Mouse (Mus musculus) regulatory T cell (primary cell): Measurements from ENCODE around the gene Mlst8.

Experiments used
- in situ Hi-C: fragments of 300-600 bp; cut with MboI, MseI; formaldehyde crosslinking; loops from one replicate; pipeline ENCODE4 v1.15.1; 2025; ENCODE audit warnings: high pct_unique_total_duplicates

Mlst8 gene

DNA sequence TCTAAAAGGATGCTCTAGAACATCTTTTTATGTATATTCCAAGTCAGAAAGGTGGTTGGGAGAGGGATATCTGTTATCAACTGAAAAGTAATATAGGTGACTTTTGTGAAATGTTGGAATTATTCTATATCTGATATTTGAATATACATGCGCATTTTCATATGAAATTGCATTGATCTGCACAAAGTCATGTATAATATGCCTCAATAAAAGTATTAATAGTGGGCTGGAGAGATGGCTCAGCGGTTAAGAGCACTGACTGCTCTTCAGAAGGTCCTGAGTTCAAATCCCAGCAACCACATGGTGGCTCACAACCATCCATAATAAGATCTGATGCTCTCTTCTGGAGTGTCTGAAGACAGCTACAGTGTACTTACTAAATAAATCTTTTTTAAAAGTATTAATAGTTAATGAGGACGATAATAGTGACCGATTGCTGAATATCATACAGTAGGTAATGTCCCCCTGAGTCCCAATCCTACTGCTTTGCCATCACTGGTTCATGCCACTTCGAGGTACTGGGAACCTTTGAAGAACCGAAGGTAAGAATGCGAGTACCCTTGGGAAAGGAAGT lies 9.5 kb downstream of the Mlst8 start:
- in situ Hi-C loops: no loop called here

DNA sequence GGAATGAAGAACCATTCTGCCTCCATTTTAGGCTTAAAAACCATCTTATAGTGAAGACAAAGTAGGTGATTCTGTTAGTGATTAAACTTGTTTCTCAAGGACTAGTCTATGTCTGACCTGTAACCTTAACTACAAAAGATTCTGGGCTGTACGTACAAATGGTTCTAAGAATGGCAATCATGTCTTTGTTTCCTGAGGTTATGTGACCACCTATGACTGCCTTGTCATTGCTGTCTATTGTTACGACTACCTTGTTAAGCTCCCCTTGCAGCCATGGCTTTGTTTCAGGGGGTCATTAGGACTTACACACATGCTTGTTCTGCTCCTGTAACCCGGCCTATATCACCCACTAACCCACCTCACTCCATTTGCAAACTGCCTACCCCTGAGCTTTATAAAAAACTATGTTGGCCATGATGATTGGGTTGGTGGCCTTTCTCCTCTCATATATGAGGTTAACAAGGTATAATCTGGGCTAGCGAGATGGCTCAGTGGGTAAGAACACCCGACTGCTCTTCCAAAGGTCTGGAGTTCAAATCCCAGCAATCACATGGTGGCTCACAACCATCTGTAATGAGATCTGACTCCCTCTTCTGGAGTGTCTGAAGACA lies 10.1 kb downstream of the Mlst8 start:
- in situ Hi-C loops: no loop called here

- in situ Hi-C loops: no loop called here
These were observed 15.3 kb downstream of the Mlst8 start for GRCm38 (mm10) chr17:24463374-24464133.

DNA sequence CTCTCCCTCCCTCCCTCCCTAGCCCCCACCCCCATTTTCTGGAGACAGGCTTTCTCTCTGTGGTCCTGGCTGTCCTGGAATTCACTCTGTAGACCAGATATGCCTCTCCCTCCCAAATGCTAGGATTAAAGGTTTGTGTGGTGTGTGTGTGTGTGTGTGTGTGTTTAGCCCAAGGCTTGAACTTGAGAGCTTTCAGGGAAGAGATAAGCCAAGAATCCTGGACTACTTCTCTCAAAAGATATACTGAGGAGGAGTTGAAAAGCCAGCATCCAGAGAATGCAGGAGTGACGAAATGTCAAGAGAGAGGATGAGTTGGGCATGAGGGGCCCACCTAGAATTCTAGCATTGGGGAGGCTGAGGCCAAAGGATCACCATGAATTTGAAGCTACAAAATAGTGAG lies 15.9 kb downstream of the Mlst8 start:
- in situ Hi-C loops: no loop called here

DNA sequence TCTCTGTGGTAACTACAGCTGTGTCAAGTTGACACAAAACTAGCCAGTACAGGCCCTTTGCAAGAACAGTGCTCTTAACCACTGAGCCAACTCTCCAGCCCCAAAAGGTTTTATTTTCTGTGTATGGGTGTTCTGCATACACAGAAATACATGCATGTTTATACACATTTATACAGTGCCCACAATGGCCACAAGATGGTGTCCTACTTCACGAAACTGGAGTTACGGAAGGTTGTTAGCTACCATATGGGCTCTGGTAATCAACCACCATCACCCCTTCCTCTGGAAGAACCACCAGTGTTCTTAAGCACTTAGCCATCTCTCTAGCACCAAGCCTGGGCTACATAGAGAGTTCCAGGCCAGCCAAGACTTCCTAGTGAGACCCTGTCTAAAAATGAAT lies 17.3 kb downstream of the Mlst8 start:
- in situ Hi-C loops: no loop called here

DNA sequence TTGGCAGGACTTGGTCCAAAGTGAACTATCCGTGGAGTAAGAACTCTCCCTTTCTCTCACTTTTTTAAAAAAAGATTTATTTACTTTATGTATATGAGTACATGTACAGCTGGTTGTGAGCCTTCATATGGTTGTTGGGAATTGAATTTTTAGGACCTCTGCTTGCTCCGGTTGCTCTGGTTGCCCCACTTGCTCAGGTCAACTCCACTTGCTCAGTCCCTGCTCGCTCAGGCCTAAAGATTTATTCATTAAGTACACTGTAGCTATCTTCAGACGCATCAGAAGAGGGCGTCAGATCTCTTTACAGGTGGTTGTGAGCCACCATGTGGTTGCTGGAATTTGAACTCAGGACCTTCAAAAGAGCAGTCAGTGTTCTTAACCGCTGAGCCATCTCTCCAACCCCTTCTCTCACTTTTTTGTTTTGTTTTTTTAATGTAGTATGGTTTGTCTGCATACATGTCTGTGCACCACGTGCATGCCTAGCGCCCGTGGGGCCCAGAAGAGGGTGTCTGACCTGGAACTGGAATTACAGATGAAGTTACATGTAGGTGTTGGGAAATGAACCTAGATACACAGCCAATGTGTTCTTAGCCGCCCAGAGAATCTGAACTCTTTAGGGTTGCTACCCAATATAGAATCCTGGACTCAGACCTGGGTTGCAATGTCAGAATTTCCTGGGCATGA lies 23.2 kb downstream of the Mlst8 start:
- in situ Hi-C loops: loop anchor here (5.0 to 10.0 kb wide), 2 partner anchors 729 to 973 kb away; partner anchors contain the start of genes BC003965 and Unkl

DNA sequence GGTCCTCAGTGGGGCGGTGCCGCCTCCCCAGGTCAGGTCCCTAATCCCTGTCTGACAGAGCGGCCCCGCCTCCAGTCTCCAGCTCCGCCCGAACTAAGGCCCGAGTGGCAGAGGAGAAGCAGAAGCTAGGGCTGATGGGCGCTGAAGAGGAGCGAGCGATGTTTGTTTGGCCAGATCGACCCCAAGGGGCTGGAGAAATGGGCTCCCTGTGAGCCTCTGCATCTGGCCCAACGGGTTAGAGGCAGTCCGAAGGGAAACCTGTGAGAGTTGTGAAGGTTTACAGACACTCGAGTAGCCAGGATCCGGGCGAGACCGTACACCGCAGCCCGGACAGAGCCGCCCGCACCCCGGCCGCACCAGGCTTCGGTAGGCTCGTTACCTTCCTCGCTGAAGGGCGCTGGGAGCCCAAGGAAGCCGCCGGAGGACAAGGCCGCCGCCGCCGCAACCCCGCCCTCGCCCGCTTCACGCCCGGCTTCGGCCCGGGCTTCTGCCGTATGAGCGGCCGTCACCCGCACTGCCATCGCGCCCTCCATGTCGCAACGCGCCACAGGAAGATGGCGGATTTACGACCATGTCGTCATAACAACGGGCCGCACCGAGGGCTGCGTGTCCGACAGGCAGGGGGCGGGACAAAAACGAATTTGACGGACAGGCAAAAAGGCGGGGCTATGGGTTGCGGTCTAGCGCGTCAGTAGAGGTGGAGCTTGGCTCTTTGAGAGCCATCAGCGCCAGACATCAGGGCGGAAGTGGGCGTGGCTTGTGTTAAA lies 23.9 kb downstream of the Mlst8 start:
- in situ Hi-C loops: loop anchor here (5.0 to 10.0 kb wide), 2 partner anchors 730 to 973 kb away; partner anchors contain the start of genes BC003965 and Unkl

- in situ Hi-C loops: loop anchor here (10.0 kb wide), 1 partner anchor 731 kb away; the partner anchor contains the start of genes BC003965 and Unkl
These were observed 24.6 kb downstream of the Mlst8 start for GRCm38 (mm10) chr17:24454218-24454755.

- in situ Hi-C loops: loop anchor here (10.0 kb wide), 1 partner anchor 731 kb away; the partner anchor contains the start of genes BC003965 and Unkl
These were observed 25.5 kb downstream of the Mlst8 start for GRCm38 (mm10) chr17:24453372-24453771.

- in situ Hi-C loops: loop anchor here (10.0 kb wide), 1 partner anchor 734 kb away; the partner anchor contains the start of genes BC003965 and Unkl
These were observed 27.7 kb downstream of the Mlst8 start for GRCm38 (mm10) chr17:24451220-24451619.

DNA sequence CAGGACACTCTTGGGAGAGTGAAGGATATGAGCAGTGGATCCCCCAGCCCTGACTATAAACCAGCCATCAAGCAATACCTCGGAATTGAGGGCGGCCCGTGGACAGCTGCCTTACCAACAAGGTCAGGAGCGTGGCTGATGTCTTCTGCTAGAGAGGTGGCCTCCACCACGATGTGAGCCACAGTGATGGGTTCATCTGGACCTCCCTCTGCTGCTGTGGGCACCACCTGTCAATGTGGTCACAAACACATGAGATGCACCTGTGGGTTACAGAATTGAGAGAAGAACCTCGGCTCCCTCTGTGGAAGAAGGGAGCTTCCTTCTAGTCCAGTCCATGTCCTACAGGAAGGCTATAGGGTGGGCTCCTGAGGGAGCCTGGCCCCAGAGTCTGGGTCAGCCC lies 29.4 kb downstream of the Mlst8 start:
- in situ Hi-C loops: no loop called here

GRCm38 (mm10) chr17:24446590-24446989 lies 32.3 kb downstream of the Mlst8 start:
- in situ Hi-C loops: no loop called here

DNA sequence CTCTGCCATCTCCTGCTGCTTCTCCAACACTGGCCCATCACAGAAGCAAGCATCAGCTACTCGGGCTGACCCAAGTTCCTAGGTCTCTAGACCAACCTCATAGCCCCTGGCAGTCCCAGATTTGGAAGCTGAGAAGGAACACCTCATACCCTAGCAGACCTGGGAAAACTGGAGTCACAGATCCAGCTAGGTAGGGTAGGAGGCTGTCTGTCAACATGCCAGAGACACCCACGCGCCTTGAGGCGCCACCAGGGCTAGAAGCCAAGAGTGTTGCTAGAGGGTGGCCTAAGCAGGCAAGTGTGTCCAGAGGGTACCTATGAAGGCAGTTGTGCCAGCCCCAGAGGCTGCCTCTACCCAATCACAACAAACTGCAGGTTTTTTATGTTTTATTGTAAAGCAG lies 35.5 kb downstream of the Mlst8 start:
- in situ Hi-C loops: loop anchor here (5.0 kb wide), 1 partner anchor 56 kb away; no protein-coding TSS in a partner anchor

- in situ Hi-C loops: loop anchor here (5.0 kb wide), 1 partner anchor 55 kb away; no protein-coding TSS in a partner anchor
These were observed 36.2 kb downstream of the Mlst8 start, which contains the start of gene Dnase1l2 for GRCm38 (mm10) chr17:24442632-24443155. Gene Dnase1l2, minus strand, starts transcription at chr17:24443105.

DNA sequence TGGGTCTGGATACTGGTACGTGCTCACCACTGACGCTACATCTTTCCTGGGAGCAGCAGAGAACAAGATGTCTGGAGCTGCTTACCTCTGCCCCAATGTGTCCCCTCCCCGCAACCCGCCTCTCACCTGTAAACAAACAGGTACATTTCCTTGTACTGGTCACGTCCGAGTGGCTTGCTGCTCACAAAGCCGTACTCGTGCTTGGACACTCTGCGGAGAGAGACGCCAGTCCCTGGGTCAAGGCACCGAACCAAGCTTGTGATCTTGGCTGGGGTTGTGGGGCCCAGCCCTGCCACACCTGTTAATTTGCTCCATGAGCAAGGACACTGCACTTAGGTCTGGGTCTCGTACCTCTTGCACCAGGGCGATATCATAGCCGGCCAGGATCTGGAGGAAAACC lies 36.8 kb downstream of the Mlst8 start:
- in situ Hi-C loops: loop anchor here (5.0 kb wide), 1 partner anchor 55 kb away; no protein-coding TSS in a partner anchor

GRCm38 (mm10) chr17:24441148-24441547 lies 37.7 kb downstream of the Mlst8 start:
- in situ Hi-C loops: loop anchor here (5.0 kb wide), 1 partner anchor 54 kb away; no protein-coding TSS in a partner anchor

- in situ Hi-C loops: loop anchor here (5.0 kb wide), 1 partner anchor 53 kb away; no protein-coding TSS in a partner anchor
These were observed 38.5 kb downstream of the Mlst8 start for GRCm38 (mm10) chr17:24440377-24440776.

- in situ Hi-C loops: no loop called here
These were observed 41.9 kb downstream of the Mlst8 start for GRCm38 (mm10) chr17:24437016-24437415.

DNA sequence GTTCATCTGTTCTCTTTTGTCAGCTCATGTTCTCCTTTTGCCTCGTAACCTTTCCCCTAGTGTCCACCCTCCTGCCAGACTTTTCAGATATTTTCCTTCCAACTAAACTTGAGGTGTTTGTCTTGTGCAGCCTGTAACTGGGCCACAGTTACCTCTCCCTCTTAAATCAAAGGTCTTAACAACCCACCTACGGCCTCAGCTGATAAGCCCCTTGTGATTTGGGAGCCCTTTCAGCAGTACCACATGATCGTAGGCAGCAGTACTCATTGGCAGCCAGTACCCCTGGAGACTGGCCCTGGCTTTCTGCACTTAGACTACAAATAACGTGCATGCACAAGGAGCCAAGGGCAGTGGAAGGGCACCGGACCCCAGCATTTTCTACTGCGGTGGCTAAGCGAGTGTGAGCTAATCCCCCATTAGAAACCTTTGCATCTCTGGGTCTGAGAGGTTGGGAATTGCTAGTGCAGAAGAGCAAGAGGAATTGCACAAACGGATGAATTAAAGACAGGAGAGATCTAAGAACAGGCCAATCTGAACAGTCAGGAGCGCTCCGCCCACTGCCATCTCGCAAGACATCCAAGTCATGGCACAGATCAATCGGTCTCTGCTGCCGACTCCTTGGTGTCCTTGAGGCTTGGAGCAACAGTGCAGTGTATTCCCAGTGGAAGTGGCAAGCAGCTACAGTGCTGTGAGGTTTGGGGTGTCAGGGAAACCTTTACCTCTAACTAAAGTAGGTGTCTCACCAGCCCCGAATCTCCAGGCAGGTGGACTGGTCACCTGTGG lies 49.5 kb downstream of the Mlst8 start:
- in situ Hi-C loops: no loop called here
